Mouse (Mus musculus) lung, adult 2 months (tissue): ENCODE measurements around the gene Dolk.

ENCODE experiments used
- CTCF ChIP-seq: fragments of 200-500 bp; IDR thresholded peaks from 2 replicates; pipeline ENCODE4 v1.5.1; 2011; ENCODE audit warnings: mild to moderate bottlenecking, low read length, control low read depth; ENCODE audit not compliant: insufficient read depth
- POLR2A ChIP-seq: fragments of 200-500 bp; IDR thresholded peaks from 2 replicates; pipeline ENCODE4 v1.6.1; 2011; ENCODE audit warnings: low read depth, mild to moderate bottlenecking, control low read depth, low read length, borderline replicate concordance; ENCODE audit errors: extremely low read depth

DNA sequence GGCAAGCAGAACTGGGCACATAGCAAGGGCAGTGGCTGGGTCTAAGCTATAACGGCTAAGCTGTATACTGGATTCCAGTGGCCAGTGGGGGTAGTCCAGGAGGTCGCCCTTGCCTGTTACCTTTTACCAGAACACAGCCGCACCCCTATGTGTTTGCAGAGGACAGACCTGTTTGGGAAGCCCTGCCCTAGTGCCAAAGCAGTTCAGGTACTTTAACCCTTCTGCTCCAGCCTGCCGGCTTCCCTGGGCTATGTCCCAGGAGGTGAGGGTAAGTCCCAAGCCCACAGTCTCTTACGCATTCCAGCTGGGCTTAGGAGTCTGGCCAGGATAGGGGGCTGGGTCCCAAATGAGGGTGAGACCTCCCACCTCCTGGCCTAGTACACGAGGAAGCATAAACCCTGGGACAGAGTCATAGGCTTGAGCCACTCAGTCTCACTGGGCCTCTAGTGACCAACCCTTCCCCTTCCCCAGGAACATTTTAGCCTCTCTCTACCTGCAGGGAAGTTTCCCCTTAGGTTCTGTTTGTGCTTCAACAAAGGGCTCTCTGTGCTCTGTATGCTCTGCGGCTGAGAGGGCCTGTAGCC lies 41.4 kb downstream of the Dolk start:
- TF ChIP-seq POLR2A (no peak), CTCF (no peak)
